Mouse (Mus musculus) gastrocnemius, postnatal 4 days (tissue): ENCODE measurements around the gene Ndst4. TPM values are rescaled to one million over a fixed set of nuclear protein-coding genes. Genes with fewer than 3 reads are reported as not detected.

ENCODE experiments used
- DNase-seq, 2 experiments: peaks; one replicate each; pipeline ENCODE4 v3.0.0; 2021 to 2022; ENCODE audit warnings: low spot score in 2 of 2, mixed read lengths in 2 of 2
- total RNA-seq, 2 experiments: library from RNA; stranded (reverse); gene quantifications; 2 replicates each; pipeline ENCODE4 v1.2.3; 2021

The Ndst4 gene
- total RNA-seq, 2 experiments from 2014 or later, result 0.44 to 1.3 TPM

DNA sequence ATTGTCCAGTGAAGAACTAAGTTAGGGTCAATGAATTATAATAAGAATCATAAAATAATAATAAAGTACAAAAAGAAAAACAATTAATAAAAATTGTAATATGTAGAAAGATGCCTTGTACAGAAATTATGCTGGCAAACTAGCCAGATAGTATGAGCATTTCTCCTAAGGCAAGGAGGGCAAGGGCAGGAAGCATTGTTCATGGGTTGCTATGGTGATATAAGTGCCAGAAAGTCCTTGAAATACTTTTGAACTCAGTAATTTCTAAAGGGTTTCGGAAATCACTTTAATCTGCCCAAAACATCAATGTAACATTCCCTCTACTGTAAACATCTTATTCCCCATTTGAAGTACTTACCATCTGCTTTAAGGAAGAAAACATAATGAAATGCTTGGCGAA is 319.1 kb downstream of the Ndst4 start:
- DNase-seq, result no peak

DNA sequence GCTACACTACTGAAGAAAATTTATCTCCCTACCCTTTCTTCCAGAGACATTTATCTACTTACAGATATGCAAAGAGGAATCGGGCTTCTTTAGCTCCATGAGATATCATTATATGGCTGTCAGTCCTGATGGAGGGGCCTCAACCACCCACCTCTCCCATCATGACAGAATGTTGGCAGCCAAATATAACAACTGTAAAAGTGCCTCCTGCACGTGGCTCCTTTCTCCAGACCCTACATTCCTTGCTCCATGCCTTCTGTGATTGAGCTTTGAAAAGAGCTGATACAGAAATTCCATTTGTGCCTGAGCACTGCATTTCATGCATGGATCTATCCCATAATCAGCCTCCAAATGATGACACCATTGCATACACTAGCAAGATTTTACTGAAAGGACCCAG is 331.1 kb downstream of the Ndst4 start:
- DNase-seq, result no peak

DNA sequence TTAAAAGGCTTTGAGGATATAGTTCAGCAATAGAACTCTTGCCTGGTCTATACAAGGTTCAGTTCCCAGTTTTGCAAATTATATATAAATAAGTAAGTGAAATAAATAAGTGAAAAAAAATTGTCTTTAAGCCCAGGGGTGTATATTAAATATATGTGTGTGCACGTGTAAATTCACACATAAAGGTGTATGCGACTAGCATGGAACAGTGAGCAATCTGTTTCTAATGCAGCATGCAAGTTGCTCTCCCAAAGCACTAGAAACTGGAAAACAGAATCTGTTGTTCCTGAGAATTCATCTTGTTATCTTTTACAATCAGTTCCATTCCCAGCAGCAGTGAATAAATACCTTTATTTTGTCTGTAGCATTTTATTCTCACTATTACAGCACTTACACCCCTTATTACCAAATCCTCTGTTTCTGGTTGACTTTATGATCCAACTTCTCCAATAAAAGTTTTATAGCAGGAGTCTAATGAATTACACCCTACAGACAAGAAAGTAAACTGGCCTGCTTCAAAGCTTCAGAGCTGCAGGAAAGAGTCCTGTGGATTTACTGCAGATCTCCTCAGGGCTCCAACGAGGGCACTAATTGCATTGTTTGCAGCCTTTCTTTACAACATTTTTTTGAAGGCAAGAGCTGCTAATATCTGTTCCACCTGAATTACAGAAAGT is 340.7 kb downstream of the Ndst4 start:
- no peak for DNase-seq

DNA sequence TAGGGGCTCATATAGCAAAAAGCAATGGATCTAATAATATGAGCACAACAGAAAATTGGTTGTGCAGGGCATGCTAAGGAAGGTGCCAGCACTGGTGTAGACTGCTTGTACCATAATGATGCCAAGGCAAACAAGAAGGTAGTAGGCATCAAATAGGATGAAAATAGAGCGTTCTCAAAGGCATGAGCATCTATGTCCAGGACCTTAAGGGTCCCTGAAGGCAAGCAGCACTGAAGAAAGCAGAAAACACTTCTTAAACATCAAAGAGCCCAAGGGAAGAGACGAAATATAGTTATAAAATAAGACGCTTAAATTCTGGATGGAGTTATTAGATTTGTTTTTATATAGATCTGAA is 341.2 kb downstream of the Ndst4 start:
- DNase-seq, result no peak

DNA sequence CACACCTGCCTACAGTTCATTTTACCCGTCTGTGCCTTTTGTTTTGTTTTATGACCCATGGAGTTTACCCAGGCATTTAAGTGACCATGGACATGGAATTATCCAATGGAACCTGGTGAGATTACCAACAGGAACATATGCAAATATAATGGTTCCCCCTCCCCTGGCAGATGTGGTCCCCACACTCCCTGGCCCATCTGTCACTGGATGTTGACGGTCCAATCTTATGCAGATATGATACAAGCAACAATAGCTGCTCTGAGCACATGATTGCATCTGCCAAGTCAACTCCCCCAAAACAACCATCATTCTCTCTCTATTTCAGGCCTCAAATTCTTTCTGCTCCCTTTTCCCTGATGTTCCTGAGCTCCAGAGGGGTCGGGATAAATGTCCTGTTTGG is 342.5 kb downstream of the Ndst4 start:
- DNase-seq, result no peak

DNA sequence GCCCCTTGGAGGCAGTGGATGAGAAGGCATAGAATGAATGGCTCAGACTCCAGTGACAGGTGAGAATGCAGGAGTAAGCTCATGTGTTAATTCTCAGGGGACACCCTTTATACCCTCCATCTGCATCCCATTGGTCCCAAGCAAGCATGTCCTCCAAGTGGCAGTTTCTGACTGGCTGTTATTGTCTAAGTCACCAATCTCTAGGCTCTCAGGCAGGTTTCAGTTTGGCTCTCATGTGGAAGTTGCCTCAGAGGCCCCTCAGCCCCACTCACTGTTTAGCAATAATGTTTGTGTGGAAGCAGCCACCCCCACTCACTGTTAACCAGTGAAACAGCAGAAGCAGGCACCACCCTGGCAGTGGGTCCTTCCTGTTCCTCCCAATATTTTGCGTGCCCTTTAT is 353.0 kb downstream of the Ndst4 start:
- DNase-seq, result no peak

DNA sequence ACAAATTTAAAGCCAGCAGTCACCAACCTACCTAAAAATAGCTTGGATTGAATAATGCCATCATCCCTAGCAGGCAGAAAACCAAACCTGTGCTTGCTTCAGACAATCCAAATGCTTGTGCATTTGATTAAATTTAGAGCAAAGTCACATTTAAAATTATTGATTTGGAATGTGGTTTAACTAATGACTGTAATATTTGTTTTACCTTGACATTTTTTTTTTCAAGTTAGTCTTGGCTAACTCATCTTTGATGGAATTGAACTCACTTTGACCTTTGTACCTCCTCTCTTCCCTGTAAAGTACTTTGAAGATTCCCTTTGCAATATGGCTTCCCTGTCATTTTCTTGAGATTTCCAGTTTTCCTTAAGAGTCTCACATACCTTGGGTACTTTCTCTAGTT is 356.8 kb downstream of the Ndst4 start:
- DNase-seq, result no peak
